Mouse (Mus musculus): Measurements from ENCODE around the gene Col5a2.

GRCm38 (mm10) chr1:45359673-45360072 is 143.4 kb downstream of the Col5a2 start:
- no peak for TF ChIP-seq CTCF (IDR thresholded peaks at IDR 0.05; ENCODE audit: extremely low read depth, insufficient read depth, low read length)
- no peak for TF ChIP-seq POLR2A (IDR thresholded peaks at IDR 0.05; ENCODE audit: extremely low read depth, insufficient read depth, low read length)
